Mouse (Mus musculus) ES-E14 (cell line): ENCODE measurements at regions not wholly inside any gene's neighbourhood (a gene's known extent, or its start where the extent isn't known, plus 50 kb on each side); places are given as distances from the start of the nearest gene placed in this dataset.

Experiments
- CHD2 ChIP-seq: IDR thresholded peaks from 2 replicates; pipeline ENCODE4 v1.6.1; 2014; ENCODE audit warnings: mild to moderate bottlenecking, low read depth, low read length, inconsistent platforms
- ZNF384 ChIP-seq: IDR thresholded peaks from 2 replicates; pipeline ENCODE4 v1.6.1; 2012; ENCODE audit warnings: low read depth, low read length, inconsistent platforms

GRCm38 (mm10) chr19:14042753-14043152 is 129.4 kb downstream of the Olfr1505 start:
- no peak for TF ChIP-seq ZNF384
- TF ChIP-seq CHD2: no peak
